In the genomic region with DNA sequence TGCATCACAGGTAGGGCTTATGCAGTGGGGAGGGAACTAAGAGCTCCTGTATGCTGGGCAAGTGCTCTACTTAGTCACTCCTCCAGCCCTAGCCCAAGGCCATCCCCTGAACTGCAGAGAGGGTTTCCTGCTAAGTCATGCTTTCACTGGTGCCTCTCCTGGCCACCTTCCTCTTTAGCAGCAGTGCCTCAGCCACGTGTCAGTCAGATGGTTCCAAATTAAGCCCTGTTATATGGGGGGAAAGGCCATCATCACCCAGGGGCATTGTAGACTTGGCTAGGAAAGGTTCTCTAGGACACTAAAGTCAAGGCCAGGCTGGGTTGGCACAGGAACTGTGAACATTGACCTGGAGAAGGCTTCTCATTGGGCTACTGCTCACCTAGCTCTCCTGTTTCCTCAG, we compare ENCODE assay signal across 10 mouse cellular contexts. TPM values are rescaled to one million over a fixed set of nuclear protein-coding genes. Genes with fewer than 3 reads are reported as not detected.
DNase-seq lines count a peak whose midpoint lies in the region; ATAC-seq and TF ChIP-seq lines count a peak whose summit lies in the region.
"Had no signal": no experiment of that assay in that cellular context is flagged by ENCODE, and none has a peak within 500 bp of the region (broad histone marks: within the 10 kb centered on the region; RNA-seq: fewer than 3 reads in every experiment).

No protein-coding gene starts in this region.

- H3K9me3 ChIP-seq in hindbrain, embryonic 12.5 days (replicated peaks) = peaks cover 5% of the 10 kb centered on the region; the same call in 1 of the 2 replicates
- H3K9me3 ChIP-seq in hindbrain, embryonic 13.5 days = no peaks in the 10 kb centered on the region
- H3K9me3 ChIP-seq in ES-Bruce4 (replicated peaks; ENCODE audit: control insufficient read depth, insufficient read depth, low read length, poor library complexity, severe bottlenecking) = no peaks in the 10 kb centered on the region
- no peaks in the 10 kb centered on the region for H3K9me3 ChIP-seq in liver, embryonic 15.5 days (replicated peaks)
- 0 out of 2 replicates have a peak, but pooled peaks cover 4% of the 10 kb centered on the region for H3K9me3 ChIP-seq in hindbrain, embryonic 10.5 days
- H3K9me3 ChIP-seq: embryonic facial prominence, embryonic 13.5 days had no signal

- TF ChIP-seq CTCF in ES-Bruce4 (IDR thresholded peaks at IDR 0.05; ENCODE audit: low read depth, low read length) = no peak
- TF ChIP-seq CTCF in heart, adult 2 months (IDR thresholded peaks at IDR 0.05) = no peak

- no peak for ATAC-seq in hindbrain, embryonic 12.5 days (ENCODE audit: low FRiP score)
- ATAC-seq in hindbrain, embryonic 13.5 days (ENCODE audit: low FRiP score) = no peak
- ATAC-seq in liver, embryonic 15.5 days (ENCODE audit: insufficient read depth) = peak; percentile 49; the same call in 1 of the 2 replicates

- no peak overlapping the region for H3K4me2 ChIP-seq in hindbrain, embryonic 12.5 days (replicated peaks)
- no peak overlapping the region for H3K4me2 ChIP-seq in hindbrain, embryonic 13.5 days
- H3K4me2 ChIP-seq in liver, embryonic 15.5 days = no peak overlapping the region
- H3K4me2 ChIP-seq: embryonic facial prominence, embryonic 13.5 days had no signal

- TF ChIP-seq POLR2A in ES-Bruce4 (IDR thresholded peaks at IDR 0.05; ENCODE audit: insufficient read depth, low read length) = no peak
- TF ChIP-seq POLR2A in heart, adult 2 months (IDR thresholded peaks at IDR 0.05; ENCODE audit: insufficient read depth, low read depth, low read length) = no peak

- 0 out of 2 replicates have a peak, but pooled peaks cover 1% of the 10 kb centered on the region for H3K79me2 ChIP-seq in heart, adult 2 months (replicated peaks; ENCODE audit: control insufficient read depth, insufficient read depth, low read length)

- peak overlapping the region; percentile 52; the same call in 1 of the 2 replicates for H3K27ac ChIP-seq in hindbrain, embryonic 12.5 days
- H3K27ac ChIP-seq in hindbrain, embryonic 13.5 days = no peak overlapping the region
- H3K27ac ChIP-seq in ES-Bruce4 (ENCODE audit: insufficient read depth, low read length) = no peak overlapping the region
- peak overlapping the region; percentile 42 for H3K27ac ChIP-seq in heart, adult 2 months
- H3K27ac ChIP-seq in liver, embryonic 15.5 days (replicated peaks) = no peak overlapping the region
- no peak overlapping the region for H3K27ac ChIP-seq in hindbrain, embryonic 10.5 days
- H3K27ac ChIP-seq: embryonic facial prominence, embryonic 13.5 days had no signal

- peaks cover 27% of the 10 kb centered on the region for H3K36me3 ChIP-seq in hindbrain, embryonic 12.5 days
- peaks cover 35% of the 10 kb centered on the region for H3K36me3 ChIP-seq in hindbrain, embryonic 13.5 days
- no peaks in the 10 kb centered on the region for H3K36me3 ChIP-seq in ES-Bruce4 (ENCODE audit: control insufficient read depth, insufficient read depth, low read length, poor library complexity, severe bottlenecking)
- no peaks in the 10 kb centered on the region for H3K36me3 ChIP-seq in heart, adult 2 months (ENCODE audit: control insufficient read depth, insufficient read depth, low read length)
- peaks cover 16% of the 10 kb centered on the region; the same call in 1 of the 2 replicates for H3K36me3 ChIP-seq in liver, embryonic 15.5 days (replicated peaks)
- H3K36me3 ChIP-seq in hindbrain, embryonic 10.5 days = peaks cover 60% of the 10 kb centered on the region

- intact Hi-C loops in heart, adult 2 months (cut with DNase I) = loop anchor here (1.0 to 2.0 kb wide), 2 partner anchors 14 to 17 kb away; no protein-coding TSS in a partner anchor

- H3K27me3 ChIP-seq in hindbrain, embryonic 12.5 days = no peaks in the 10 kb centered on the region
- no peaks in the 10 kb centered on the region for H3K27me3 ChIP-seq in hindbrain, embryonic 13.5 days
- no peaks in the 10 kb centered on the region for H3K27me3 ChIP-seq in ES-Bruce4 (ENCODE audit: control insufficient read depth, insufficient read depth, low read length, poor library complexity, severe bottlenecking)
- no peaks in the 10 kb centered on the region for H3K27me3 ChIP-seq in heart, adult 2 months (ENCODE audit: control insufficient read depth, insufficient read depth, low read length)
- no peaks in the 10 kb centered on the region for H3K27me3 ChIP-seq in liver, embryonic 15.5 days
- H3K27me3 ChIP-seq in hindbrain, embryonic 10.5 days (ENCODE audit: insufficient read depth, poor library complexity, severe bottlenecking) = no peaks in the 10 kb centered on the region
- H3K27me3 ChIP-seq: embryonic facial prominence, embryonic 13.5 days had no signal

- no peak overlapping the region for H3K4me3 ChIP-seq in hindbrain, embryonic 12.5 days
- no peak overlapping the region for H3K4me3 ChIP-seq in hindbrain, embryonic 13.5 days
- no peak overlapping the region for H3K4me3 ChIP-seq in ES-Bruce4 (ENCODE audit: low read depth, low read length)
- H3K4me3 ChIP-seq in heart, adult 2 months = no peak overlapping the region
- H3K4me3 ChIP-seq in liver, embryonic 15.5 days (replicated peaks) = no peak overlapping the region
- H3K4me3 ChIP-seq in hindbrain, embryonic 10.5 days = no peak overlapping the region
- H3K4me3 ChIP-seq: embryonic facial prominence, embryonic 13.5 days had no signal

- no peak overlapping the region for H3K9ac ChIP-seq in hindbrain, embryonic 12.5 days
- no peak overlapping the region for H3K9ac ChIP-seq in hindbrain, embryonic 13.5 days
- no peak overlapping the region for H3K9ac ChIP-seq in ES-Bruce4 (ENCODE audit: low read depth, poor library complexity, severe bottlenecking)
- H3K9ac ChIP-seq in heart, adult 2 months (ENCODE audit: low read depth, low read length) = no peak overlapping the region
- H3K9ac ChIP-seq in liver, embryonic 15.5 days = no peak overlapping the region
- H3K9ac ChIP-seq: embryonic facial prominence, embryonic 13.5 days had no signal

- 64% methylated on average over 1 of the region's 1 CpGs for WGBS in hindbrain, embryonic 12.5 days
- WGBS in hindbrain, embryonic 13.5 days = 68% methylated on average over 1 of the region's 1 CpGs
- WGBS in heart, adult 2 months = 0% methylated on average over 1 of the region's 1 CpGs
- 4% methylated on average over 1 of the region's 1 CpGs for WGBS in liver, embryonic 15.5 days (ENCODE audit: insufficient replicate concordance)
- WGBS in hindbrain, embryonic 10.5 days = 38% methylated on average over 1 of the region's 1 CpGs

- peak in 1 of 2 experiments; percentile 76 for DNase-seq in heart, adult 2 months
- DNase-seq in retina, embryonic 14.5 days (ENCODE audit: low spot score) = no peak
- DNase-seq in hindbrain, embryonic 10.5 days (ENCODE audit: low spot score) = no peak
- DNase-seq in cerebellum, postnatal 4 days (ENCODE audit: low spot score in 2 of 2) = no peak
- DNase-seq: lung, postnatal 10 days had no signal

- H3K4me1 ChIP-seq in hindbrain, embryonic 12.5 days = peaks cover 5% of the 10 kb centered on the region; the same call in 1 of the 2 replicates
- peaks cover 12% of the 10 kb centered on the region; the same call in 1 of the 2 replicates for H3K4me1 ChIP-seq in hindbrain, embryonic 13.5 days (replicated peaks)
- peaks cover 6% of the 10 kb centered on the region for H3K4me1 ChIP-seq in ES-Bruce4 (ENCODE audit: control insufficient read depth, insufficient read depth, low read length)
- peaks cover 14% of the 10 kb centered on the region for H3K4me1 ChIP-seq in heart, adult 2 months (ENCODE audit: control insufficient read depth, insufficient read depth, low read length)
- peaks cover 42% of the 10 kb centered on the region for H3K4me1 ChIP-seq in liver, embryonic 15.5 days (replicated peaks)
- H3K4me1 ChIP-seq in hindbrain, embryonic 10.5 days (replicated peaks) = peaks cover 13% of the 10 kb centered on the region
- H3K4me1 ChIP-seq: embryonic facial prominence, embryonic 13.5 days had no signal

- 0 out of 2 replicates have a peak, but pooled peaks have one; percentile 46 for TF ChIP-seq EP300 in ES-Bruce4 (IDR thresholded peaks at IDR 0.05; ENCODE audit: insufficient read depth, low read depth, low read length)
- TF ChIP-seq EP300 in heart, adult 2 months (IDR thresholded peaks at IDR 0.05; ENCODE audit: insufficient read depth, low read depth, low read length) = peak; percentile 68; the same call in 1 of the 2 replicates

RNA-seq across cellular contexts. Expression of gene Tmem120a, which starts 36.4 kb away (rescaled TPM):
- polyA plus RNA-seq in hindbrain, embryonic 12.5 days (2016; fragmentation: Nextera tagmentation; extraction: Ambion mirVana) = 61.0 and 65.0 TPM in 2 replicates
- 80.6 and 80.8 TPM in 2 replicates for polyA plus RNA-seq in hindbrain, embryonic 13.5 days (2015; fragmentation: Nextera tagmentation; extraction: Ambion mirVana)
- 63.7 and 69.8 TPM in 2 replicates for polyA plus RNA-seq in ES-Bruce4 (2011; ENCODE audit: insufficient read depth, insufficient read length, low read depth, missing spikeins)
- total RNA-seq in heart, adult 2 months (2021) = 10 to 100 TPM; 13.6 to 19.3 TPM
- 18.5 and 27.3 TPM in 2 replicates for polyA plus RNA-seq in heart, adult 2 months (2012; rRNA removed)
- 17.8 and 18.9 TPM in 2 replicates for polyA plus RNA-seq in liver, embryonic 15.5 days (2015; fragmentation: Nextera tagmentation; extraction: Ambion mirVana)
- 67.0 and 74.3 TPM in 2 replicates for polyA plus RNA-seq in hindbrain, embryonic 10.5 days (2016; fragmentation: Nextera tagmentation; extraction: Ambion mirVana)

RNA-seq across cellular contexts. Expression of gene Por, which starts 38.0 kb away (rescaled TPM):
- polyA plus RNA-seq in hindbrain, embryonic 12.5 days (2016; fragmentation: Nextera tagmentation; extraction: Ambion mirVana) = 118 and 119 TPM in 2 replicates
- polyA plus RNA-seq in hindbrain, embryonic 13.5 days (2015; fragmentation: Nextera tagmentation; extraction: Ambion mirVana) = 107 TPM in 2 replicates
- polyA plus RNA-seq in ES-Bruce4 (2011; ENCODE audit: insufficient read depth, insufficient read length, low read depth, missing spikeins) = 32.3 and 41.4 TPM in 2 replicates
- total RNA-seq in heart, adult 2 months (2021) = 10 to 100 TPM; 63.0 to 77.4 TPM
- 76.7 and 93.6 TPM in 2 replicates for polyA plus RNA-seq in heart, adult 2 months (2012; rRNA removed)
- polyA plus RNA-seq in liver, embryonic 15.5 days (2015; fragmentation: Nextera tagmentation; extraction: Ambion mirVana) = 37.0 and 45.5 TPM in 2 replicates
- polyA plus RNA-seq in hindbrain, embryonic 10.5 days (2016; fragmentation: Nextera tagmentation; extraction: Ambion mirVana) = 105 and 106 TPM in 2 replicates

Comparison
In these comparisons a context has a peak if more than half of its experiments do, and no peak if none do; other contexts are left out.
1. H3K27ac ChIP-seq: peak in hindbrain, embryonic 12.5 days (single experiment) and heart, adult 2 months (single experiment); none in hindbrain, embryonic 13.5 days (single experiment), ES-Bruce4 (single experiment), liver, embryonic 15.5 days (single experiment) and hindbrain, embryonic 10.5 days (single experiment).